Mouse (Mus musculus): ENCODE measurements around the gene Rab21.

DNA sequence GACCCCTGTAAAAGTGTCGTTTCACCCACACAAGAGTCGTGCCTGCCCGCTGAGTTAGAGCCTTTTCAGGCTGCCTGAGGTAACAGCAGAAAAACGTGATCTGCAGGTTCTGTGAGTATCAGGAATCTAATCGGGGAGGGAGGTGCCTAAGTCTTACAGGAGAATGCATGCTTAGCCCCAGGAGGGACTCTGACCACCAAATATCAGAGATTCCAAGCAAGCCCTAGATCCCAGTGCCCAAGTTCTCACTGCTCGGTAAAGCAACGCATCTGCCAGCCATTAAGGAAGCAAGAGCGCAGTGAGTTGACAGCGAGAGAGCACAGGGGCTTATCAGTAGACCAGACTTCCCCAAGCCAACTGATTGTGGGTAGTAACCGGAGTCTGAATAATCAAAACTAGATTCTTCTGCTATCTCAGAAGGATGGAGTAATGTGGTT lies 63.1 kb downstream of the Rab21 start:
- TF ChIP-seq CTCF (IDR thresholded peaks at IDR 0.05; ENCODE audit: extremely low read depth, insufficient read depth, low read length) (no peak), POLR2A (IDR thresholded peaks at IDR 0.05; ENCODE audit: extremely low read depth, insufficient read depth, low read length) (no peak)

All from cortical plate, adult 2 months (tissue).